Mouse (Mus musculus): ENCODE data around the gene Aldh4a1. TPM values are rescaled to one million over a fixed set of nuclear protein-coding genes. Genes with fewer than 3 reads are reported as not detected.

Aldh4a1 gene
- 34.8 TPM for polyA plus RNA-seq (2014; fragmentation: Illumina TruSeq; extraction: RNeasy Lipid Tissue Mini Kit (QIAGEN cat#74804); ENCODE audit: low read depth, low replicate concordance)

GRCm38 (mm10) chr4:139622373-139623282 is at the start of gene Aldh4a1:
Aldh4a1 (plus strand) TSS chr4:139622866.

GRCm38 (mm10) chr4:139602357-139603244 is 20.1 kb upstream of the Aldh4a1 start, which contains the start of gene Gm21969:
Gm21969 (plus strand) TSS chr4:139603186.

DNA sequence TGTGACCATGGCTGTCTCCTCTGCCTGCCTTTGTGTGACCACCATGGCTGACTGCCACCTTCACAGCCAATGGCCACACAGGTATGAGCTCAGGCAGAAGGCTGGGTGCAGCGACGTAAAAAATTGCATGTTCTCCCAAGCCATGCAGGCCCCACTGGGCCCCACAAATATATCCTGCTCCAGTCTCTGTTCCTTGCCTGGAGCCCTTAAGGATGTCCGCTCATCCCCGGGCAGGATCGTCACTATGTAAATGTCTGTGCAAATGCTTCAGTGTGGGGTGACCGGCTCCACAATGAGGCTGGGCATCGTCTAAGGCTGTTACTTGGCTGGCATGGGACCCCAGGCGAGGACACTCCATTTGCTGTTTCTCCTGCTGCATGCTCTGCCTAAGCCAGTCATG is 30.6 kb downstream of the Aldh4a1 start, which contains the start of gene Tas1r2:
TSS of gene Tas1r2 (plus strand) at position 301 of the 400 bp plus-strand sequence.

Other genes starting within 250 kb of the Aldh4a1 start
- 1.7 TPM for gene Iffo2, start 92.3 kb upstream of the Aldh4a1 start, polyA plus RNA-seq (2014; fragmentation: Illumina TruSeq; extraction: RNeasy Lipid Tissue Mini Kit (QIAGEN cat#74804); ENCODE audit: low read depth, low replicate concordance)
- gene Gm21969, start 19.7 kb upstream of the Aldh4a1 start, polyA plus RNA-seq (2014; fragmentation: Illumina TruSeq; extraction: RNeasy Lipid Tissue Mini Kit (QIAGEN cat#74804); ENCODE audit: low read depth, low replicate concordance): not detected
- gene Tas1r2, start 30.7 kb downstream of the Aldh4a1 start, polyA plus RNA-seq (2014; fragmentation: Illumina TruSeq; extraction: RNeasy Lipid Tissue Mini Kit (QIAGEN cat#74804); ENCODE audit: low read depth, low replicate concordance): not detected
- not detected for gene Pax7, start 210.7 kb downstream of the Aldh4a1 start, polyA plus RNA-seq (2014; fragmentation: Illumina TruSeq; extraction: RNeasy Lipid Tissue Mini Kit (QIAGEN cat#74804); ENCODE audit: low read depth, low replicate concordance)

Data from kidney, adult 10 weeks (tissue).